Mouse (Mus musculus) midbrain, embryonic 11.5 days (tissue): ENCODE measurements at regions not wholly inside any gene's neighbourhood (a gene's known extent, or its start where the extent isn't known, plus 50 kb on each side); places are given as distances from the start of the nearest gene placed in this dataset.

ENCODE experiments used
- ATAC-seq: fragments of 200-750 bp; cut with Nextera tagmentation; 2 replicates; pipeline ENCODE4 v1.8.0; 2017; ENCODE audit warnings: moderate TSS enrichment, moderate library complexity; ENCODE audit not compliant: low FRiP score
- DNase-seq: peaks from one replicate; pipeline ENCODE4 v3.0.0; 2015; ENCODE audit warnings: low spot score; ENCODE audit errors: missing footprints
- H3K27ac ChIP-seq: fragments of 300-500 bp; sonication (generic); 2 replicates; pipeline ENCODE4 v1.5.1; 2014; ENCODE audit warnings: low read depth, low read length
- H3K27me3 ChIP-seq: fragments of 300-500 bp; sonication (generic); 2 replicates; pipeline ENCODE4 v1.6.1; 2014; ENCODE audit warnings: mild to moderate bottlenecking, low read length, moderate library complexity, mixed read lengths; ENCODE audit not compliant: control insufficient read depth, insufficient read depth
- H3K36me3 ChIP-seq: fragments of 300-500 bp; sonication (generic); 2 replicates; pipeline ENCODE4 v1.6.1; 2014; ENCODE audit warnings: mild to moderate bottlenecking, low read length, moderate library complexity, mixed read lengths; ENCODE audit not compliant: control insufficient read depth, insufficient read depth
- H3K4me1 ChIP-seq: fragments of 300-500 bp; sonication (generic); 2 replicates; pipeline ENCODE4 v1.6.1; 2014; ENCODE audit warnings: low read length; ENCODE audit not compliant: control insufficient read depth, insufficient read depth
- H3K4me2 ChIP-seq: fragments of 300-500 bp; sonication (generic); 2 replicates; pipeline ENCODE4 v1.6.1; 2014; ENCODE audit warnings: mild to moderate bottlenecking, moderate library complexity
- H3K4me3 ChIP-seq: fragments of 300-500 bp; sonication (generic); 2 replicates; pipeline ENCODE4 v1.5.1; 2014; ENCODE audit warnings: low read depth, low read length
- H3K9ac ChIP-seq: fragments of 300-500 bp; sonication (generic); 2 replicates; pipeline ENCODE4 v1.6.1; 2014; ENCODE audit warnings: low read length
- H3K9me3 ChIP-seq: fragments of 300-500 bp; sonication (generic); 2 replicates; pipeline ENCODE4 v1.6.1; 2016; ENCODE audit warnings: low read length; ENCODE audit not compliant: control insufficient read depth
- WGBS: fragments of 180-500 bp; shearing (Covaris S2); extraction: QIAGEN DNeasy Blood & Tissue Kit; methylation state at CpG from one replicate; pipeline ENCODE4 v1.1.7; 2014; 5-methylcytosine and 5-hydroxymethylcytosine counted together

- Histone ChIP-seq H3K27ac (no peak overlapping the region), H3K9ac (no peak overlapping the region), H3K36me3 (no peaks in the 10 kb centered on the region), H3K4me1 (no peaks in the 10 kb centered on the region), H3K4me3 (no peak overlapping the region), H3K27me3 (no peaks in the 10 kb centered on the region), H3K4me2 (no peak overlapping the region), H3K9me3 (no peaks in the 10 kb centered on the region)
- ATAC-seq, result no peak
- no peak for DNase-seq
- WGBS, result 83% methylated on average over 6 of the region's 6 CpGs
Observed at GRCm38 (mm10) chr1:81850462-81851144, 382.3 kb upstream of the Gm9747 start.

- Histone ChIP-seq H3K36me3 (no peaks in the 10 kb centered on the region), H3K27me3 (no peaks in the 10 kb centered on the region), H3K4me1 (no peaks in the 10 kb centered on the region; the same call in 1 of the 2 replicates), H3K4me3 (no peak overlapping the region), H3K4me2 (no peak overlapping the region), H3K9ac (no peak overlapping the region), H3K9me3 (no peaks in the 10 kb centered on the region), H3K27ac (no peak overlapping the region)
- 66% methylated on average over 2 of the region's 2 CpGs for WGBS
- DNase-seq, result no peak
- ATAC-seq, result no peak
Observed at GRCm38 (mm10) chr1:81859464-81859863, 373.4 kb upstream of the Gm9747 start.

GRCm38 (mm10) chr1:81864571-81864970, 368.3 kb upstream of the Gm9747 start:
- ATAC-seq, result no peak
- Histone ChIP-seq H3K4me2 (no peak overlapping the region), H3K27ac (no peak overlapping the region), H3K9me3 (no peaks in the 10 kb centered on the region), H3K4me3 (no peak overlapping the region), H3K9ac (no peak overlapping the region), H3K27me3 (no peaks in the 10 kb centered on the region), H3K36me3 (no peaks in the 10 kb centered on the region), H3K4me1 (no peaks in the 10 kb centered on the region; the same call in 1 of the 2 replicates)
- no peak for DNase-seq
- 86% methylated on average over 3 of the region's 3 CpGs for WGBS

GRCm38 (mm10) chr1:81886940-81887531, 345.9 kb upstream of the Gm9747 start:
- Histone ChIP-seq H3K4me3 (no peak overlapping the region), H3K27ac (no peak overlapping the region), H3K9ac (no peak overlapping the region), H3K9me3 (no peaks in the 10 kb centered on the region), H3K36me3 (no peaks in the 10 kb centered on the region), H3K27me3 (no peaks in the 10 kb centered on the region), H3K4me1 (no peaks in the 10 kb centered on the region), H3K4me2 (no peak overlapping the region)
- no peak for ATAC-seq
- DNase-seq, result no peak
- 83% methylated on average over 1 of the region's 1 CpGs for WGBS

- H3K9ac ChIP-seq, result no peak overlapping the region
- H3K27ac ChIP-seq, result no peak overlapping the region
- WGBS, result 79% methylated on average over 3 of the region's 3 CpGs
- H3K27me3 ChIP-seq, result no peaks in the 10 kb centered on the region
- no peak for DNase-seq
- no peak overlapping the region for H3K4me3 ChIP-seq
- H3K4me2 ChIP-seq, result no peak overlapping the region
- no peaks in the 10 kb centered on the region for H3K36me3 ChIP-seq
- H3K9me3 ChIP-seq, result no peaks in the 10 kb centered on the region
- no peaks in the 10 kb centered on the region for H3K4me1 ChIP-seq
- no peak for ATAC-seq
Observed at GRCm38 (mm10) chr1:81897241-81897640, 335.7 kb upstream of the Gm9747 start.

GRCm38 (mm10) chr1:81900843-81901242, 332.1 kb upstream of the Gm9747 start:
- DNase-seq (no peak), ATAC-seq (no peak)
- H3K9ac ChIP-seq, result no peak overlapping the region
- no peaks in the 10 kb centered on the region; the same call in 1 of the 2 replicates for H3K4me1 ChIP-seq
- WGBS, result 74% methylated on average over 7 of the region's 7 CpGs
- no peaks in the 10 kb centered on the region for H3K27me3 ChIP-seq
- no peak overlapping the region for H3K27ac ChIP-seq
- H3K4me3 ChIP-seq, result no peak overlapping the region
- no peak overlapping the region for H3K4me2 ChIP-seq
- H3K36me3 ChIP-seq, result no peaks in the 10 kb centered on the region
- no peaks in the 10 kb centered on the region for H3K9me3 ChIP-seq

- Histone ChIP-seq H3K27me3 (no peaks in the 10 kb centered on the region), H3K27ac (no peak overlapping the region), H3K36me3 (no peaks in the 10 kb centered on the region), H3K9me3 (no peaks in the 10 kb centered on the region), H3K4me1 (no peaks in the 10 kb centered on the region; the same call in 1 of the 2 replicates), H3K4me3 (no peak overlapping the region), H3K9ac (no peak overlapping the region), H3K4me2 (no peak overlapping the region)
- DNase-seq (no peak), ATAC-seq (0 out of 2 replicates have a peak, but pooled peaks have one; percentile 33)
- 57% methylated on average over 3 of the region's 3 CpGs for WGBS
Observed at GRCm38 (mm10) chr1:81904056-81904455, 328.9 kb upstream of the Gm9747 start.

- Histone ChIP-seq H3K9me3 (no peaks in the 10 kb centered on the region), H3K4me1 (no peaks in the 10 kb centered on the region), H3K9ac (no peak overlapping the region), H3K27ac (no peak overlapping the region), H3K36me3 (no peaks in the 10 kb centered on the region), H3K27me3 (no peaks in the 10 kb centered on the region), H3K4me3 (no peak overlapping the region), H3K4me2 (no peak overlapping the region)
- DNase-seq (no peak), ATAC-seq (no peak)
Observed at GRCm38 (mm10) chr1:81912607-81913006, 320.3 kb upstream of the Gm9747 start.

- no peaks in the 10 kb centered on the region for H3K36me3 ChIP-seq
- no peaks in the 10 kb centered on the region for H3K27me3 ChIP-seq
- H3K27ac ChIP-seq, result no peak overlapping the region
- H3K9ac ChIP-seq, result no peak overlapping the region
- 89% methylated on average over 4 of the region's 4 CpGs for WGBS
- H3K4me2 ChIP-seq, result no peak overlapping the region
- H3K9me3 ChIP-seq, result no peaks in the 10 kb centered on the region
- H3K4me3 ChIP-seq, result no peak overlapping the region
- ATAC-seq, result no peak
- H3K4me1 ChIP-seq, result no peaks in the 10 kb centered on the region
- no peak for DNase-seq
Observed at GRCm38 (mm10) chr1:81913561-81913964, 319.3 kb upstream of the Gm9747 start.
